Mouse (Mus musculus) layer of hippocampus, adult 8-10 months (tissue): Measurements from ENCODE around the gene Lamb3. TPM values are rescaled to one million over a fixed set of nuclear protein-coding genes. Genes with fewer than 3 reads are reported as not detected.

Source experiments
- DNase-seq, 2 experiments: peaks; one replicate each; pipeline ENCODE4 v3.0.0; 2022; ENCODE audit warnings: low spot score in 2 of 2
- total RNA-seq, 4 experiments: library from RNA; stranded (reverse); gene quantifications; 2 replicates each; pipeline ENCODE4 v1.2.4; 2022

Gene Lamb3
- total RNA-seq, 4 experiments from 2014 or later = 0.70 to 2.4 (median 1.5) TPM

DNA sequence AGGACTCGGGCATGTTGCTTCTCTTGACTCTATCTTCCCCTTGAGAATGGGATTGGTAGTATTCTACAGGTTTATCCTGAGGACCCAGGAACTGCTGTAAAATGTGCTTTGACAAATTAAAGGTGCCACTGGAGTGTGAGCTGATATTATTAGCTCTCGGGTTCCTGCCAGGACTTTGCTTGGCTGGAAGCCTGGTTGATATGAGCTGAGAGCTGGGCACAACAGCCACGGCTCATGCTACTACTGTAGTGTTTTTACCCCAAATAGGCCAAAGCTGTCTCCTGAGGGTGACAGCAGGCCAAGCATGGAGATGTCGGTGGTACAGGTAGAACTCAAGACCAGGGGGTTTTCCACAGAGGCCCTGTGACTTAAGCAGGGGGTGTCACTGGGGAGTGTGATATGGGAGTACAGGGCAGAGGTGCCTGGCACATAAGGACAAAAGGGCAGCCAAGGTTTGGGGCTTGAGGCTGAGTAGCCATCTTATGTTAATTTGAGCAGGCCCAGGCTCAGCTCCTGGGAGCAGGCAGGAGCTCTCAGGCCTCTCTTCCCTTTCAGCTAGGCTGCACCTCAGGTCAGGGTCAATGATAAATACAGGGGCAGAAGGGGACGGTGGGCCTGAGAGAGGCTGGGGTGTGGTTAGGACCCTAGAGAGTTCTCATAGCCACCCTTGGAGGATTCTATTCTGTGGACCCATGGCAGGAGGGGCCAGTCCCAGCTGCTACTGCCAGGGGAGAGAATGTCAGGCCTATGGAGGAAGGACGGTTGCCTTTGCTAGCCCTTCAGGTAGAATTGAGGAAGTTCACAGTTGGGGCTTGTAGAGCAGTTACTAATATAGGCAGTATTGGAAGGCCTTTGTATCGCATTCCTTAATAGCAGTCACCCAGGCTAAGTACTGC is 128.9 kb downstream of the Lamb3 start:
- DNase-seq = peak; percentile 18 to 63

GRCm38 (mm10) chr1:193337018-193337321 is 129.5 kb downstream of the Lamb3 start:
- no peak for DNase-seq

GRCm38 (mm10) chr1:193337787-193338310 is 130.3 kb downstream of the Lamb3 start:
- peak in 1 of 2 experiments; percentile 1 for DNase-seq

GRCm38 (mm10) chr1:193338363-193338995 is 131.0 kb downstream of the Lamb3 start:
- DNase-seq = peak; percentile 58

- no peak for DNase-seq
Observed at GRCm38 (mm10) chr1:193342198-193342946, 134.9 kb downstream of the Lamb3 start.

GRCm38 (mm10) chr1:193343853-193344252 is 136.4 kb downstream of the Lamb3 start:
- no peak for DNase-seq

- no peak for DNase-seq
Observed at GRCm38 (mm10) chr1:193344976-193345375, 137.5 kb downstream of the Lamb3 start.

DNA sequence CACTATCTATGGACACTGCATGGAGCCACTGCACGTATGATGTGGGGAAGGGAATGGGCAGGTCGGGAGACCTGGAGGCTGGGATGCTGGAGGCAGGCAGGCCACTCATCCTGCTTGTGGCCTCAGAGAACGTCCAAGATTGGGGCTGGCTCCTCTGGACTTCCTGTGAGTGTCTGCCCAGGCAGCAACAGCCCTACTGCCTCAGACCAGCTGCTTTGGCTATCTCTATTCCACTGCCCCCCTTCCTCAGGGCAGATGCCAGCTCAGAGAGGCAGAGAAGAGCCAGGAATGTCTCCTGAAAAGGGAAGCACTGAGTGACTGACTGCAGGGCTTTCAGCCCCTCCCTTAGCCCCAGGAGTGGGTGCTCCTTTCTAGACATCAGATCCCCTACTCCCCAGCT is 139.4 kb downstream of the Lamb3 start:
- DNase-seq = no peak

DNA sequence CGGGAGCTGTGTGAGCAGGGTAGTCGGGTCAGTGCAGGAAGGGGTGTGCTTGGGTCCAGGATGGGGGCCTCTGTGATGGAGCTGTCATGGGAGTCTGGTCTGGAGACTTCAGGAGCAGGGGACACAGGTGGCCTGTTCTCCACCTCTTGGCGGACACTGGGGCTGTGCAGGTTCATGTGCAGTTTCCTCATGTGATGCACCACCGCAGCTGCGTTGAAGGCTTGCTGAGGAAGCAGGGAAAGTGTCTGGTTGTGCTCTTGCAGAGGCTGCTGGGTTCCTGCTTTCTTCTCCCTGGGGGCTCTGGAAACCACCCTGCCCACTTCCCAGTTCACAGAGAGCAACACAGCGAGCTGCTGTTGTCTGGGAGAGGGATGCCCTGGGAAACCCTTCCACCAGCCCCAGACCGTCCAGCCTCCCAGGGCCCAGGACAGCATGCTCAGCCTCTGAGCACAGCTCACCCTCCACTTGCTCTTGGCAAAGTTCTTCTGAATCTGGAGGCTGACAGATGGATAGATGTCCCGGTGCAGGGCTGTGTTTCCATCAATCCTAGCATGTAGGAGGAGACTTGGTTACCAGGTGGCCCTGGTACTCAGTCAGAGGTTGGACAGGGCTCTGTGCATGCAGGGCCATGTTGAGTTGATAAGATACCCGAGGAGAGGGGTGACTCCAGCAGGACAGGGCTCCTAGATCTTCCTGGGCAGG is 140.9 kb downstream of the Lamb3 start:
- DNase-seq = no peak

DNA sequence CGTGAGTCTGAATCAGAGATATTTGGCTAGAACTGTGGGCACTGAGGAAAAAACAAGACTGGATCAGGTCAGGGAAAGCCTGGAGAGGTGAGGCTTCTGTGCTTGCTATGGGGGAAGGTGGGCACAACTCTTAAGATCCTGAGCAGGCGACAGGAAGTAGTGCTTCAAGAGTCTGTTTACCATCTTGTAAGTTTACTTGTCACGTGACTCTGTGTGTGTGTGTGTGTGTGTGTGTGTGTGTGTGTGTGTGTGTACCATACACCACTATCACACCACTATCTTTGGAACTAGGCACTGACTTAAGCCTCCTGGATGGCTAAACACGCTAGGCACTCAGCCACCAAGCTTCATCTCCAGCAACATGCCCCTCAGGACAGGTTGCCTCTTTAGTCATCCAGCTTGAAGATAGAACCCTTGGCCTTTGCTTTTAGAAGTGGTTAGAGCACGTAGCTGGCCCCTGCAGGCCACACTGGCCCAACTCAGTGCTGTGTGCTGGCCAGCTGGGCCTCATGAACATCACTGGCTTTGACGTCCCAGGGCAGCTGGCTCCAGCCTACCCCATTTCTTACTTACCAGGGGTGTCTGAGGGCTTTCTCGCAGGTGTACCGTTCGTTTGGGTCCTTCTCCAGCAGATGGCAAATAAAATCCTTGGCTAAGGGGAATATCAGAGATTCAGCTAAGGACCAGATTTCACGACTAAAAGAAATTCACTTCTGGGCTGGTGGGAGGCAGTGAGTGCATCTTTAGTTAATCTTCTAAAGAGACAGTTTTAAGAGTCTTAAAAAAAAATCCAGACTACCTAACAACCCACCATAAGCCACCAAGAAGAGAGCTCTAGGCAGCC is 142.4 kb downstream of the Lamb3 start:
- no peak for DNase-seq

DNA sequence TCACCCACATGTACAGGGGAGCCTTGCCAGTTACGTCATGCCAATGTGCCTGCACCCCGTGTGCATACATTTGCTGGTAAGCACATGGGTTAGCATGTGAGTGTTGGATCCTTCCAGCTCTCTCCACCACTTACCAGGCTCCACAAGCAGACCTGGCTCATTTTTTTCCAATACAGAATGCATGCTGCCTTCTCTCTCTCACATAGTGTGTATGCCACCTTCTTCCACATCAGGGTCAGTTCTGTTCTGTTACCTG is 143.0 kb downstream of the Lamb3 start:
- DNase-seq = peak in 1 of 2 experiments; percentile 47

DNA sequence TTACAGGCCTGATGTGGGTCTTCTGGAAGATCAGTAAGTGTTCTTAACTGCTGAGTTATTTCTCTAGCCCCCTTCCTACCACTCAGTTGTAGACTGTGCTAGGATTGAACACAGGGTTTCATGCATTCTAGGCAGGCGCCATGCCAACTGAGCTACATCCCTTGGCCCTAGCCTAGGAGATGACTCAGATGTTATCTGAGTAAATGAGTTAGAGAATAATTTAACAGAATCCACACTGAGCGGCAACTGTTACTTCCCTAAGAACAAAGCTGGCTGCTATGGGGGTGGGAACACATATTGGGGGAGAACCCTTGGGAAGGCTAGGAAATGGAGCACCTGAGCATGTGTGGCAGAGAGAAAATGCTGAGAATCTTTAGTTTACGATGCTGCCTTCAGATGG is 144.1 kb downstream of the Lamb3 start:
- DNase-seq = peak in 1 of 2 experiments; percentile 68

DNA sequence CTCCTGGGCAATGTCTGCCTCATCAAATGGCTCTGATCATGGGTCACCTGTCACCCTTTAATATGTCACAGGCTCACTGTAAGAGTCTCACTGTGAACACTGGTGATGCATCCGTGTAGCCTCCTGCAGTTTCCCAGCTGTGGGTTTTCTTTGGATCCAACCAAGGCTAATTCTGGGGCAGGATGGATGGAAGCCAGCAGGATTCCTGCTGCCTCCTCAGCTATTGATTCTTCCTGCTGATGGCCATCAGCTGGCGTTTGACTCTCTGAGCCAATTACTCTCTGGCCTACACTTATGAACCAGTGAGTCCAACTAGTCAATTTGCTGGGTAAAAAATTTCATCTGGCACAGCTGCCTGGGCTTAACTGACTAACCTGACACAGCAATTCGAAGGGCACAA is 151.7 kb downstream of the Lamb3 start:
- DNase-seq = no peak

DNA sequence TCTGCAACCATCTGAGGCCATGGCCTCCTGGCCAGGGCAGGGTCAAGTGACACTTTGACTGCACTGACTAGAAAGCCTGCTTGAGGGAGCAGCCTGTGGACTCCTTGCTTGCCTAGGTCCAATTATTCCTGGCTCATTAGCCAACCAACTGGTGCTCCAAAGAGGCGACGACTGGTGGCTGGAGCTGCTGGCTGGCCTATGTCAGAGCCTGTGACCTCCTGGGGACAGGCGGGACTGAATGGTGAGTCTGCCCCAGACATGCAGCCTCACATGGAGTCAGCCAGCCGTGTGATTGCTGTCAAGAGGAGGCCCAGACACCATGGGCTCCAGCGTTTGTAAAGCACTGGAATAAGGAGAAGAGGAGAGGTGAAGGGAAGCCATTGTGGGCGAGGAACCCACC is 153.7 kb downstream of the Lamb3 start:
- no peak for DNase-seq

- DNase-seq = no peak
Observed at GRCm38 (mm10) chr1:193362078-193362477, 154.6 kb downstream of the Lamb3 start.

- peak in 1 of 2 experiments; percentile 54 for DNase-seq
Observed at GRCm38 (mm10) chr1:193363801-193364231, 156.3 kb downstream of the Lamb3 start.

GRCm38 (mm10) chr1:193368055-193368454 is 160.6 kb downstream of the Lamb3 start:
- peak; percentile 59 to 65 for DNase-seq

- no peak for DNase-seq
Observed at GRCm38 (mm10) chr1:193369091-193369490, 161.6 kb downstream of the Lamb3 start.

- no peak for DNase-seq
Observed at GRCm38 (mm10) chr1:193370096-193370495, 162.6 kb downstream of the Lamb3 start, which contains the start of gene Camk1g. Gene Camk1g, minus strand, starts transcription at chr1:193370298.

DNA sequence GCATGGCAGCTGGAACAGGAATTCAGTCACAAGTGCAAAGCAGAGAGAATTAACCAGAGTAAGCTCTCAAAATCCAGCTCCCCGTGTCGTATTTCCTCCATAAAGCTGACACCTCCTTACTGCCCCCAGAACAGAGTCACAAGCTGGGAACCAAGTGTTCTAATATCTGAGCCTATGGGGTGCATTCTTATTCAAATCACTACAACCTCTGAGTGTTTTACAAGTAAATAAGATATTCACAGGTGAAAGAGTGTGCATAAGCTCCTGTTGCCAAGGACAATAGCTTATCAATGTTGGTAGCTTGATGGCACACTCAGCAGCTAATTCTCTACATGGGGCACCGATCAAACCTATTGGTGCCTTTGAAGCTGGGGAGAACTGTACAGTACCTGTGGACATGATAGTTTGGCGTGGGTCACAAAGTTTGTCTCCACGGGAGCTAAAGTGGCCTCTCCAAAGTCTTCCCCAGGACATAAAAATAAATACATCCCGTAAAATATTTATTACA is 166.5 kb downstream of the Lamb3 start:
- no peak for DNase-seq
